Mouse (Mus musculus) limb, embryonic 10.5 days (tissue): ENCODE measurements around the gene Nnmt. TPM values are rescaled to one million over a fixed set of nuclear protein-coding genes. Genes with fewer than 3 reads are reported as not detected.
A peak's percentile ranks its signal among the peaks of the same experiment; 100 is the strongest.

Experiments used
- DNase-seq: peaks from one replicate; pipeline ENCODE4 v3.0.0-alpha.2; 2017; ENCODE audit warnings: low spot score
- H3K27ac ChIP-seq: fragments of 300-500 bp; sonication (generic); 2 replicates; pipeline ENCODE4 v1.5.1; 2016; ENCODE audit warnings: mild to moderate bottlenecking
- H3K27me3 ChIP-seq: fragments of 300-500 bp; sonication (generic); 2 replicates; pipeline ENCODE4 v1.6.1; 2016; ENCODE audit warnings: low read depth, mild to moderate bottlenecking; ENCODE audit not compliant: poor library complexity, severe bottlenecking
- H3K36me3 ChIP-seq: fragments of 300-500 bp; sonication (generic); 2 replicates; pipeline ENCODE4 v1.6.1; 2016; ENCODE audit warnings: mild to moderate bottlenecking, moderate library complexity
- H3K4me1 ChIP-seq: fragments of 300-500 bp; sonication (generic); 2 replicates; pipeline ENCODE4 v1.6.1; 2016
- H3K4me3 ChIP-seq: fragments of 300-500 bp; sonication (generic); 2 replicates; pipeline ENCODE4 v1.5.1; 2016; ENCODE audit warnings: mild to moderate bottlenecking, moderate library complexity
- H3K9me3 ChIP-seq: fragments of 300-500 bp; sonication (generic); replicated peaks from 2 replicates; pipeline ENCODE4 v1.6.1; 2016; ENCODE audit warnings: mild to moderate bottlenecking
- WGBS: fragments of 180-500 bp; shearing (Covaris S2); methylation state at CpG from one replicate; pipeline ENCODE4 v1.1.7; 2016; 5-methylcytosine and 5-hydroxymethylcytosine counted together
- polyA plus RNA-seq: library from polyadenylated mRNA; unstranded; fragments of >200 nt; fragmentation: Nextera tagmentation; extraction: Ambion mirVana; gene quantifications from 2 replicates; pipeline ENCODE4 v1.2.1, GENCODE M21; 2016

Nnmt gene
- polyA plus RNA-seq, 1 experiment from 2014 or later = 0.19 TPM

GRCm38 (mm10) chr9:48618111-48618510 is 13.2 kb upstream of the Nnmt start:
- WGBS = 82% methylated on average over 8 of the region's 8 CpGs
- Histone ChIP-seq H3K27ac (no peak overlapping the region), H3K9me3 (no peaks in the 10 kb centered on the region), H3K36me3 (no peaks in the 10 kb centered on the region), H3K27me3 (0 out of 2 replicates have a peak, but pooled peaks cover 6% of the 10 kb centered on the region), H3K4me3 (no peak overlapping the region), H3K4me1 (peaks cover 10% of the 10 kb centered on the region)
- DNase-seq = no peak

DNA sequence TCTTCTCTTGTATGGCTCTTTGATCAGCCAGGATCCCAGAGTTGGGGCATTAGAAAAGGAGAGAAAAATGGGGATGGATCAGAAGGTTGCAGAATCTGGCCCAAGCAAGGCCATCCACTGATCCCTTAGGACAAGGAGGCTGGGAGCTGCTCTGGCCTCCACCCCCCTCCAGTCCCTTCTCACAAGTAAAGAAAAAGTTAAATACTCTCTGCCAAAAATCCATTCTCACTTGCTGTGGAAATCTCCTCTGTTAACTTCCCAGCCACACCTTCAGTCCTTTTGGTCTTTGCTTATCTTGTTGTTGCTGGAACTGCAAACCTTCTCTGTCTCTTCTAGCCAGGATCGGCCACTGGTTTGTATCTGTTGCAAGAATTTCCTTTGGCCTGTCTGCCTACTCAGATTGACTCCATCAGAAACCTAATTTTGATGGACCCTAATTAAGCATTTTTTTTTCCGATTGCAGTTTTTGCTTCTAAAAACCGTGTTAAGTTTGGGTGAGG is 12.6 kb upstream of the Nnmt start:
- Histone ChIP-seq H3K4me1 (peaks cover 10% of the 10 kb centered on the region), H3K9me3 (no peaks in the 10 kb centered on the region), H3K27me3 (0 out of 2 replicates have a peak, but pooled peaks cover 6% of the 10 kb centered on the region), H3K27ac (no peak overlapping the region), H3K36me3 (no peaks in the 10 kb centered on the region), H3K4me3 (no peak overlapping the region)
- DNase-seq = no peak
- 88% methylated on average over 3 of the region's 3 CpGs for WGBS

- Histone ChIP-seq H3K36me3 (no peaks in the 10 kb centered on the region), H3K27me3 (no peaks in the 10 kb centered on the region), H3K4me1 (peaks cover 21% of the 10 kb centered on the region), H3K4me3 (no peak overlapping the region), H3K9me3 (no peaks in the 10 kb centered on the region), H3K27ac (no peak overlapping the region)
- DNase-seq = no peak
- WGBS = 89% methylated on average over 4 of the region's 4 CpGs
Observed at GRCm38 (mm10) chr9:48613221-48613620, 8.3 kb upstream of the Nnmt start.

- Histone ChIP-seq H3K9me3 (no peaks in the 10 kb centered on the region), H3K4me3 (no peak overlapping the region), H3K36me3 (no peaks in the 10 kb centered on the region), H3K27me3 (no peaks in the 10 kb centered on the region), H3K4me1 (peaks cover 21% of the 10 kb centered on the region), H3K27ac (no peak overlapping the region)
- DNase-seq = no peak
- 89% methylated on average over 5 of the region's 5 CpGs for WGBS
Observed at GRCm38 (mm10) chr9:48612542-48612941, 7.6 kb upstream of the Nnmt start.

DNA sequence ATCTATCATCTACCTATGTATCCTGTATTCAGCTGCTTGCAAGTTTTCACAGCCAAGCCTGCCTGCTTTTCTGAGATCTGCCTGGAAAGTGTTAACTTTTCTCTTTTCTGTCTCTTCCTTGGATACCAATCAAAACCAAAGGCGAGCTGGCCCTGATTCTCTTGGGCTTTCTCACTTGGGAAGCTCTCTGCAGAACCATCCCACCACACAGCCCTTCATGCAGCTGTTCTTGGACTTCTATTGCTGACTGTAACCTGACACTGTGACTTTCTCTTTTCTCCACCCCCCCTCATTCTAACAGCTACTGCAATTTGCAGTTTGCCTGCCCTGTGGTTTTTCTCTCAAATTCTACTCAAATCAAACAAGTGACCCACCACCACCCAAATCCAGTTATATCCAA is 6.1 kb upstream of the Nnmt start:
- H3K4me3 ChIP-seq = no peak overlapping the region
- no peaks in the 10 kb centered on the region for H3K36me3 ChIP-seq
- H3K4me1 ChIP-seq = peaks cover 13% of the 10 kb centered on the region
- no peak for DNase-seq
- no peaks in the 10 kb centered on the region for H3K27me3 ChIP-seq
- whole genome bisulfite sequencing = 36% methylated on average over 1 of the region's 1 CpGs
- no peaks in the 10 kb centered on the region for H3K9me3 ChIP-seq
- no peak overlapping the region for H3K27ac ChIP-seq

- Histone ChIP-seq H3K27ac (no peak overlapping the region), H3K4me3 (no peak overlapping the region), H3K4me1 (peaks cover 13% of the 10 kb centered on the region), H3K27me3 (no peaks in the 10 kb centered on the region), H3K36me3 (no peaks in the 10 kb centered on the region), H3K9me3 (no peaks in the 10 kb centered on the region)
- no peak for DNase-seq
- WGBS = 77% methylated on average over 4 of the region's 4 CpGs
Observed at GRCm38 (mm10) chr9:48609734-48610133, 4.8 kb upstream of the Nnmt start.

- 76% methylated on average over 7 of the region's 7 CpGs for WGBS
- H3K9me3 ChIP-seq = no peaks in the 10 kb centered on the region
- H3K27me3 ChIP-seq = no peaks in the 10 kb centered on the region
- H3K36me3 ChIP-seq = no peaks in the 10 kb centered on the region
- no peak overlapping the region for H3K4me3 ChIP-seq
- no peak overlapping the region for H3K27ac ChIP-seq
- H3K4me1 ChIP-seq = peaks cover 13% of the 10 kb centered on the region
- no peak for DNase-seq
Observed at GRCm38 (mm10) chr9:48607417-48607816, 2.5 kb upstream of the Nnmt start.

DNA sequence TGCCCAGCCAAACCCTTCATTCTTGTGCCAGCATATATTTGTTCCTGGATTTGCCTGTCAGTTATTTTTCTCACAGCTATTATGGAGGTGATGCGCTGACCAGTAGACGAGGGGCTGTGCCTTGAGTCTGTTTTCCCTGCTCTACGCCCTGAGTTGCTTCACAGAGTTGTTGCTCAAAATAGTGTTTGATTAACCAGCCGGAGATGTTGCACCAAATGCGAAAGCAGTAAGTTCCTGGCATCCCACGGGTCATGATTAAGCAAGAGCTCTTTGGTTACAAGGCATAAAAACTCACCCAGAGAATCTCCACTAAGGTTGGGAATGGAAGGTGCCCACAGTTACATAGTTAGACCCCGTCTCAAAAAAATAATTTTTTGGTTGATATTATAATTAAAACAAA is 1.2 kb upstream of the Nnmt start:
- Histone ChIP-seq H3K4me3 (no peak overlapping the region), H3K27ac (no peak overlapping the region), H3K27me3 (no peaks in the 10 kb centered on the region), H3K9me3 (no peaks in the 10 kb centered on the region), H3K36me3 (no peaks in the 10 kb centered on the region), H3K4me1 (peaks cover 10% of the 10 kb centered on the region)
- 95% methylated on average over 7 of the region's 7 CpGs for WGBS
- no peak for DNase-seq

GRCm38 (mm10) chr9:48605697-48606096 is 744 bp upstream of the Nnmt start:
- Histone ChIP-seq H3K4me3 (no peak overlapping the region), H3K27ac (no peak overlapping the region), H3K27me3 (no peaks in the 10 kb centered on the region), H3K4me1 (peaks cover 6% of the 10 kb centered on the region), H3K9me3 (no peaks in the 10 kb centered on the region), H3K36me3 (no peaks in the 10 kb centered on the region)
- no peak for DNase-seq
- WGBS = 94% methylated on average over 5 of the region's 5 CpGs

DNA sequence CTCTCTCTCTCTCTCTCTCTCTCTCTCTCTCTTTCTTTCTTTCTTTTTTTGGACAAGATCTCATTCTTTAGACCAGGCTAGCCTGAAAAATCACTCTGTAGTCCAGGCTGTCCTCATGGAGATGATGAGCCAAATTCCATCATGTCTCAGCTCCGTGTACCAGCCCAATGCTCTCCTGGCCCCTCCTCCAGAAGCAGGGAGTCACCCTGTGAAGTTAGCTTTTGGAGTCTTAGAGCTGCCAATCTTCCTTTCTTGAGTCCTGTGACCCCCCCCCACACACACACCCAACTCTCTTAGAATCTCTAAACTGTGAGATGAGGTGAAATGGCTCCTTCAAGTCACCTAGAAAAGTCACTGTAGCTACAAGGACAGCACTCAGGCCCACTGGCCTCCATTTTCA is 727 bp downstream of the Nnmt start:
- 63% methylated on average over 1 of the region's 1 CpGs for WGBS
- Histone ChIP-seq H3K4me1 (peaks cover 6% of the 10 kb centered on the region), H3K27ac (no peak overlapping the region), H3K9me3 (no peaks in the 10 kb centered on the region), H3K36me3 (no peaks in the 10 kb centered on the region), H3K4me3 (no peak overlapping the region), H3K27me3 (no peaks in the 10 kb centered on the region)
- peak; percentile 17 for DNase-seq

- H3K36me3 ChIP-seq = no peaks in the 10 kb centered on the region
- no peak for DNase-seq
- H3K27me3 ChIP-seq = no peaks in the 10 kb centered on the region
- H3K4me1 ChIP-seq = peaks cover 3% of the 10 kb centered on the region; the same call in 1 of the 2 replicates
- no peaks in the 10 kb centered on the region for H3K9me3 ChIP-seq
- 78% methylated on average over 9 of the region's 9 CpGs for WGBS
- no peak overlapping the region for H3K4me3 ChIP-seq
- H3K27ac ChIP-seq = no peak overlapping the region
Observed at GRCm38 (mm10) chr9:48600881-48601280, 4.1 kb downstream of the Nnmt start.

- WGBS = 56% methylated on average over 2 of the region's 2 CpGs
- Histone ChIP-seq H3K36me3 (no peaks in the 10 kb centered on the region), H3K9me3 (no peaks in the 10 kb centered on the region), H3K27ac (no peak overlapping the region), H3K27me3 (no peaks in the 10 kb centered on the region), H3K4me1 (peaks cover 3% of the 10 kb centered on the region; the same call in 1 of the 2 replicates), H3K4me3 (no peak overlapping the region)
- no peak for DNase-seq
Observed at GRCm38 (mm10) chr9:48600066-48600465, 4.9 kb downstream of the Nnmt start.

GRCm38 (mm10) chr9:48597494-48597893 is 7.5 kb downstream of the Nnmt start:
- no peak overlapping the region for H3K4me3 ChIP-seq
- peaks cover 3% of the 10 kb centered on the region; the same call in 1 of the 2 replicates for H3K4me1 ChIP-seq
- no peaks in the 10 kb centered on the region for H3K27me3 ChIP-seq
- no peak overlapping the region for H3K27ac ChIP-seq
- H3K9me3 ChIP-seq = no peaks in the 10 kb centered on the region
- 85% methylated on average over 5 of the region's 5 CpGs for WGBS
- H3K36me3 ChIP-seq = no peaks in the 10 kb centered on the region
- no peak for DNase-seq

DNA sequence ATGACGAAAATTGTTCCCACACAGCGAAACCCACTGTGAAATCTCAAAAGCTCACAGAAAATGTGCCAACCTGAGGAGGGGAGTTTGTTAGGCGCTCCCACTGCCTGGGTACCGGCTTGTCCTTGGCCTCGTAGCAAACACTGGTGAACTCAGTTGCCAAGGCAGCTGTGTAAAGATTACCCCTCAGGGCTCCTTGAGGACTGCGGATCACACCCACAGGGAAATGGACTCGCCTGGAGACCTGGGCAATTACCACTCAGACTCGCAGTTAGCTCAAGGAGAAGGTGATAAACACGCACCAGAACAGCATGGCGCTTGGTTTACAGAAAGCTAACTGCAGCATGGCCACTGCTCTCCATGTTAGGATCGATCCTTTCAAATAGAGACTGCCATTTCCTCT is 8.0 kb downstream of the Nnmt start:
- no peaks in the 10 kb centered on the region for H3K27me3 ChIP-seq
- no peaks in the 10 kb centered on the region for H3K9me3 ChIP-seq
- peaks cover 6% of the 10 kb centered on the region; the same call in 1 of the 2 replicates for H3K4me1 ChIP-seq
- DNase-seq = no peak
- 73% methylated on average over 11 of the region's 11 CpGs for WGBS
- no peak overlapping the region for H3K27ac ChIP-seq
- H3K36me3 ChIP-seq = no peaks in the 10 kb centered on the region
- no peak overlapping the region for H3K4me3 ChIP-seq
